Mouse (Mus musculus) lung, adult 2 months (tissue): ENCODE measurements at regions not wholly inside any gene's neighbourhood (a gene's known extent, or its start where the extent isn't known, plus 50 kb on each side); places are given as distances from the start of the nearest gene placed in this dataset.
A peak's percentile ranks its signal among the peaks of the same experiment; 100 is the strongest.
"Not testable (repeated sequence)": the region's sequence is repeated elsewhere in the genome, so short reads cannot be mapped to it uniquely, and the experiment has no call there.

ENCODE experiments used
- DNase-seq: peaks from one replicate; pipeline ENCODE4 v3.0.0; 2022
- H3K4me1 ChIP-seq: fragments of 200-500 bp; 2 replicates; pipeline ENCODE4 v1.6.1; 2011; ENCODE audit warnings: low read length; ENCODE audit not compliant: control insufficient read depth, insufficient read depth
- H3K4me3 ChIP-seq: fragments of 200-500 bp; replicated peaks from 2 replicates; pipeline ENCODE3; 2011; ENCODE audit warnings: low read depth, mild to moderate bottlenecking, control low read depth, low read length; ENCODE audit errors: extremely low read depth
- CTCF ChIP-seq: fragments of 200-500 bp; IDR thresholded peaks from 2 replicates; pipeline ENCODE4 v1.5.1; 2011; ENCODE audit warnings: mild to moderate bottlenecking, low read length, control low read depth; ENCODE audit not compliant: insufficient read depth
- POLR2A ChIP-seq: fragments of 200-500 bp; IDR thresholded peaks from 2 replicates; pipeline ENCODE4 v1.6.1; 2011; ENCODE audit warnings: low read depth, mild to moderate bottlenecking, control low read depth, low read length, borderline replicate concordance; ENCODE audit errors: extremely low read depth
- WGBS: fragments of 180-500 bp; shearing (Covaris S2); methylation state at CpG from one replicate; pipeline ENCODE4 v1.1.7; 2018; 5-methylcytosine and 5-hydroxymethylcytosine counted together

DNA sequence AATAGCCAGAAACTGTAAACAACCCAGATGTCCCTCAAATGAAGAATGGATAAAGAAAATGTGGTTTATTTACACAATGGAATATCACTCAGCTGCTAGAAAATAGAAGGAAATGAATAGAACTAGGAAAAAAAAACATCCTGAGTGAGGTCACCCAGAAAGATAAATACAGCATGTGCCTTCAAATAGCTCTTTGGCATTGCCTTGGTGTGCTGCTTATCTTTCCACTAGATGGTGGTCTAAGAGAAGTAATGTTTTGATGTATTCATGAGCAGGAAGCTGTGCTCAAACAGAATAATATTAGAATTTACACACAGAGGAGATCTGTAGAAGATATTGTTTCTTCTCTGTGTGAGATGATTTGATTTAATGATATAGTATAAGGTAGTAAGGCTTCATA lies 78.8 kb downstream of the Zfp619 start:
- no peaks in the 10 kb centered on the region for H3K4me1 ChIP-seq
- no peak overlapping the region for H3K4me3 ChIP-seq
- DNase-seq = no peak
- TF ChIP-seq CTCF (0 out of 2 replicates have a peak, but pooled peaks have one; percentile 4), POLR2A (no peak)

DNA sequence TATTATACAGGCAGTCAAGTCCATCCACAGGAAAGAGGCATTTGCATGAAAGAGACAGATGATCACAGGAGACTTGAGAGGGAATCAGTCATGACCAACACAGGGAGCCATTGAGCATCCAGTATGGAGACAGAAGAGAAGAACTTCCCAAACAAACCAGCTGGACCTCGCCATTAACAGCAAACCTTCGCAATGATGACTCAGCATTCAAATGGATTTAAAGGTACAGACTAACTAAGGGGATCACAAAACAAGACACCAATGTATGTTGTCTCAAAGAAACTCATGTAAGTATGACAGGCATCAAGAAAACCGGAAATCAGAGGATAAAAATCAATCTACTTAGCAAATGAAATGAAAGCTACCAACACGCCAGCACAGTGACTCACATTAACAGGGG lies 96.2 kb downstream of the Zfp619 start:
- Histone ChIP-seq H3K4me3 (no peak overlapping the region), H3K4me1 (no peaks in the 10 kb centered on the region)
- TF ChIP-seq POLR2A (no peak), CTCF (no peak)
- 72% methylated on average over 4 of the region's 4 CpGs for WGBS
- DNase-seq = no peak

GRCm38 (mm10) chr7:39615092-39615491 lies 97.5 kb downstream of the Zfp619 start:
- 58% methylated on average over 2 of the region's 2 CpGs for WGBS

DNA sequence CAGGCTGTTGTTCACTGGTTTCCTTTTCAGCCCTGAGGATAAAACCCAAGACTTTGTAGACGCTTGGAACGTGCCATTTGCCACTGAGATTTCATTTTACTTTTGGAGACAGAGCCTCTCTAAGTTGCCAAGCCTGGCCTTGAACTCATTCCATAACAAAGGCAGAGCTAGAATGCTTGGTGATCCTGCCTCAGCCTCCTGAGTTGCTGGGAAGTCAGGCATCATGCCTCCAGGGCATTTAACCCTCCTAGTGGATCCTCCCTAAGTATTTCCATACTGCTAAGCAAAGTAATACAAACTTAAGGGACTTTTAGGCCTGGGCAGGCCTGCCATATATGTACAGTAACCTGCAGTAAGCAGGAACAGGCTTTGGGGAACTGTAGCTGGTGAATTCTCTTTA lies 104.2 kb downstream of the Zfp619 start:
- Histone ChIP-seq H3K4me3 (no peak overlapping the region), H3K4me1 (no peaks in the 10 kb centered on the region)
- no peak for DNase-seq
- 90% methylated on average over 2 of the region's 2 CpGs for WGBS
- TF ChIP-seq CTCF (no peak), POLR2A (no peak)

More at GRCm38 (mm10) chr7:39615092-39615491, 97.5 kb downstream of the Zfp619 start:
- no peak for DNase-seq
- TF ChIP-seq CTCF = no peak
- no peak for TF ChIP-seq POLR2A
- no peak overlapping the region for H3K4me3 ChIP-seq
- no peaks in the 10 kb centered on the region for H3K4me1 ChIP-seq

DNA sequence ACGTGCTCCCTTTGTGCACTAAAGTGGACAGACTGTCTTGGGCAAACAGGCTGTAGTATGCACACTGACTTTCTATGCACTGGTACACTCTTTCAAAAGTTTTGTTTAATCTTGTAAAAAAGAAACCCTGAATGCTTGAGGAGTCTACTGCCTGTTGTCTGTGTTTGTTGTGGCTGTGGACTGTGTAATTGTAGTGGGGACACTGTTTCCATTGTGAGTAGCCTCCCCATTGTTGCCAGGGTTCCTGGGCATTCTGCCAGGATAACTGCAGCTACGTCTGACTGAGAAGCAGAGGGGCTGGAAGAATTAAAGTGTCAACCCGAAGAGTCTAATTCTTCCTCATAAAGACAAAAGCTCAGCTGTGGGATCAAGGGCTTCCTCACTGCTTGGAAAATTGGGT lies 115.3 kb downstream of the Zfp619 start:
- H3K4me1 ChIP-seq = no peaks in the 10 kb centered on the region
- no peak for TF ChIP-seq CTCF
- no peak for TF ChIP-seq POLR2A
- H3K4me3 ChIP-seq = no peak overlapping the region
- no peak for DNase-seq
- 17% methylated on average over 3 of the region's 3 CpGs for WGBS

DNA sequence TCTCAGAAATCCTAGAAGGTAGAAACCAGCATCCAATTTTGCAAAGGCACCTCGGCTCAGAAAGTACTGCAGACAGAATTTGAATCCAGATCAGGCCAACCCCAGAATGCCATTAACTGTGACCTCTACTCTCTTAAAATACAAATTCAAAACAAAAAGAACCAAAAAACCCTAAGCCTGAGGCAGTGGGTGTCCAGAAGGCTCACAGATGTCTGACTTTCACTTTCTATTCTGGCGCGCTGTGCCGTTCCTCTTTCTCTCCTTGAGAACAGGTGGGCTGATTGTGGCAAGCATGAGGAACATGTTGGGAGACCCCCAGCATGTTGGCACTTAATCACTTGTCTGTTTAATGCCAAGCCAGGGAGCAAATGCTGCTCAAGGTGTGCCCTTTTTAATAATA lies 124.8 kb downstream of the Zfp619 start:
- TF ChIP-seq CTCF (no peak), POLR2A (no peak)
- WGBS = 77% methylated on average over 4 of the region's 4 CpGs
- DNase-seq = no peak
- H3K4me3 ChIP-seq = no peak overlapping the region
- H3K4me1 ChIP-seq = no peaks in the 10 kb centered on the region

- TF ChIP-seq CTCF (no peak), POLR2A (no peak)
- 19% methylated on average over 1 of the region's 1 CpGs for WGBS
- DNase-seq = no peak
- no peak overlapping the region for H3K4me3 ChIP-seq
- no peaks in the 10 kb centered on the region for H3K4me1 ChIP-seq
Measured at GRCm38 (mm10) chr7:39643323-39643722, 125.8 kb downstream of the Zfp619 start.

- DNase-seq = no peak
- TF ChIP-seq CTCF = no peak
- TF ChIP-seq POLR2A = no peak
- WGBS = 59% methylated on average over 6 of the region's 6 CpGs
- no peak overlapping the region for H3K4me3 ChIP-seq
- no peaks in the 10 kb centered on the region for H3K4me1 ChIP-seq
Measured at GRCm38 (mm10) chr7:39650483-39651102, 133.0 kb downstream of the Zfp619 start.

DNA sequence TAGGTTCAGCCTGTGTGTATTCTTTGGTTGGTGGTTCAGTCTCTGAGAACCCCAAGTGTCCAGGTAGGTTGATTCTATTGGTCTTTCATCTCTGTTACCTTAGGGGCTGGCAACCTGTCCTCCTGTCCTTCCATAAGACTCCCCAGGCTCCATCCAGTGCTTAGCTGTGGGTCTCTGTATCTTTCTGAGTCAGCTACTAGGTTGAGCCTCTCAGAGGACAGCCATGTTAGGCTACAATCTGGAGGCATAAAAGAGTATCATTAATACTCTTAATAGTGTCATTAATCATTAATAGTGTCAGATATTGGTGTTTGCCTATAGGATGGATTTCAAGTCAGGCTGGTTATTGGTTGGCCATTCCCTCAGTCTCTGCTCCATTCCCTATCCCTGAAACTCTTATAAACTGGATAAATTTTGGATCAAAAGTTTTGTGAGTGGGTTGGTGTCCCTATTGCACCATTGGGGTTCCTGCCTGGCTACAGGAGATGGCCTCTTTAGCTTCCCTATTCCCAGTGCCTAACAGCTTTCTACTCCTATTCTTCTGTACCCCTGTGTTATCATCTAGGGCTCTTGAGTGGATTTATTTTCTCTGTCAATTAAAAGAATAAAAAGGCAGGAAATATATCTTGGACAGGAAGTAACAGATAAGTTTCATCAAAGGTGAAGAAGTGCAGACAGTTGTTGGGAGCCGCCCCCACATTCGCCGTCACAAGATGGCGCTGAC lies 137.2 kb downstream of the Zfp619 start:
- WGBS = 21% methylated on average over 4 of the region's 4 CpGs

GRCm38 (mm10) chr7:39655287-39655652 lies 137.7 kb downstream of the Zfp619 start:
- H3K4me1 ChIP-seq, DNase-seq: not testable (repeated sequence)
- peak overlapping the region; percentile 43 for H3K4me3 ChIP-seq
- 29% methylated on average over 23 of the region's 23 CpGs for WGBS
- TF ChIP-seq POLR2A = peak; percentile 34; the same call in 1 of the 2 replicates

More for the DNA sequence above, 137.2 kb downstream of the Zfp619 start:
- H3K4me1 ChIP-seq = no peaks in the 10 kb centered on the region; the same call in 1 of the 2 replicates
- H3K4me3 ChIP-seq = no peak overlapping the region
- no peak for TF ChIP-seq CTCF
- TF ChIP-seq POLR2A = no peak
- no peak for DNase-seq
